Mouse (Mus musculus): ENCODE data around the gene Lhx4. TPM values are rescaled to one million over a fixed set of nuclear protein-coding genes. Genes with fewer than 3 reads are reported as not detected.

Lhx4 gene
- polyA plus RNA-seq, 1 experiment, result not detected

DNA sequence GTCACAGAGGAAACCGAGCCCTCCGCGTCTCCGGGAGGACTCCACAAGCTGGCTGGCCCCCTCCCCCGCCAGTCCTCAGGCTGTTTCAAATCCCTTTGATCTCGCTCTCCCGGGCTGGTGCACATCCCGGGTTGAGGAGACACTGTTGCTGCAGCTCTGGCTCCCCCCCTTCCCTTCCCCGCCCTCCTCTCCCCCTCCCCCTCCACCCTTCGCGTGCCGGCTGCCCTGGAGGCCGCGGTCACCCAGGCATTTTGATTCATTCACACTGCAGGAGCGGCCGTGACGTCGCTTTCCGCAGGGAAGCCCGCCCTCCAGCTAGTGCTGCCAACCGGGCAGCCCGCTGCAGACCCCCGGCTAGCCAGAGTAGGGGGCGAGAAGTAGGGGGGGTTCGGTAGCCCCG lies 9.5 kb downstream of the Lhx4 start:
- H3K27ac ChIP-seq (ENCODE audit: insufficient read depth, low read depth, low read length), result no peak overlapping the region
- 1% methylated on average over 26 of the region's 26 CpGs for WGBS
- H3K27me3 ChIP-seq (ENCODE audit: control insufficient read depth, insufficient read depth, low read length), result peaks cover 57% of the 10 kb centered on the region

DNA sequence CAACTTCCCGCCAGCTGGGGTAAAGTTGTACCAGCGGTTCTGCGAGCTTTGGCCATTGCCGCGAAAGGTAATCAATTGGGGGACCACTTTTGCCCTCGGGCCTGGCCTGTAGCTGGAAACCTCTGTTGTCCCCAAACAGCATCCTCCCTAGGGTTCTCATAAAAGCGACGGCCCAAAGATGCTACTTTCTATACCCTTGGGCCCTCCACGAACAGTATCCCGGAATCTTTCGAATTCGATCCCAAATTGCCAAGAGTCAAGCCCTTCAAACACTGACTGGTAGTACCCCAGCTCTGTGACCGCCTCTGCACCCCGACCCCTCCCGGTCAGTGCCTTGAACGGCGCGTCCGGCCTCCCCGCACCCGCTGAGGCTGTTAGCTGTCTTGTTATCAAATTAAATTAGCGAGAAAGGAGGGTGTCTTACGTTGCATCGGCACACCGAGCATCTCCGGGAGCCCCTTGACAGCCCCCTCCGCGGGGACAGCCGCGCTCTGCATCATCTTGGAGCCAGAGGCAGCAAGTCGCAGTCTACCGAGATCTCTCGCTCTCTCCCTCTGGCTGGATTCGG lies 10.0 kb downstream of the Lhx4 start:
- Histone ChIP-seq H3K27me3 (ENCODE audit: control insufficient read depth, insufficient read depth, low read length) (peaks cover 62% of the 10 kb centered on the region), H3K4me1 (ENCODE audit: control insufficient read depth, insufficient read depth, insufficient read length, low read length) (peaks cover 9% of the 10 kb centered on the region), H3K27ac (ENCODE audit: insufficient read depth, low read depth, low read length) (no peak overlapping the region), H3K4me3 (ENCODE audit: low read depth, low read length) (peak overlapping the region; percentile 54; the same call in 1 of the 2 replicates), H3K36me3 (ENCODE audit: control insufficient read depth, insufficient read depth, low read length) (no peaks in the 10 kb centered on the region)
- TF ChIP-seq POLR2A (IDR thresholded peaks at IDR 0.05; ENCODE audit: low read depth, low read length) (no peak), CTCF (IDR thresholded peaks at IDR 0.05; ENCODE audit: extremely low read depth, insufficient read length, insufficient replicate concordance, low read depth, low read length) (no peak)
- 2% methylated on average over 34 of the region's 34 CpGs for WGBS

More for the DNA sequence above, 9.5 kb downstream of the Lhx4 start:
- Histone ChIP-seq H3K4me1 (ENCODE audit: control insufficient read depth, insufficient read depth, insufficient read length, low read length) (peaks cover 9% of the 10 kb centered on the region), H3K36me3 (ENCODE audit: control insufficient read depth, insufficient read depth, low read length) (no peaks in the 10 kb centered on the region), H3K4me3 (ENCODE audit: low read depth, low read length) (peak overlapping the region; percentile 54)
- TF ChIP-seq CTCF (IDR thresholded peaks at IDR 0.05; ENCODE audit: extremely low read depth, insufficient read length, insufficient replicate concordance, low read depth, low read length) (no peak), POLR2A (IDR thresholded peaks at IDR 0.05; ENCODE audit: low read depth, low read length) (no peak)

DNA sequence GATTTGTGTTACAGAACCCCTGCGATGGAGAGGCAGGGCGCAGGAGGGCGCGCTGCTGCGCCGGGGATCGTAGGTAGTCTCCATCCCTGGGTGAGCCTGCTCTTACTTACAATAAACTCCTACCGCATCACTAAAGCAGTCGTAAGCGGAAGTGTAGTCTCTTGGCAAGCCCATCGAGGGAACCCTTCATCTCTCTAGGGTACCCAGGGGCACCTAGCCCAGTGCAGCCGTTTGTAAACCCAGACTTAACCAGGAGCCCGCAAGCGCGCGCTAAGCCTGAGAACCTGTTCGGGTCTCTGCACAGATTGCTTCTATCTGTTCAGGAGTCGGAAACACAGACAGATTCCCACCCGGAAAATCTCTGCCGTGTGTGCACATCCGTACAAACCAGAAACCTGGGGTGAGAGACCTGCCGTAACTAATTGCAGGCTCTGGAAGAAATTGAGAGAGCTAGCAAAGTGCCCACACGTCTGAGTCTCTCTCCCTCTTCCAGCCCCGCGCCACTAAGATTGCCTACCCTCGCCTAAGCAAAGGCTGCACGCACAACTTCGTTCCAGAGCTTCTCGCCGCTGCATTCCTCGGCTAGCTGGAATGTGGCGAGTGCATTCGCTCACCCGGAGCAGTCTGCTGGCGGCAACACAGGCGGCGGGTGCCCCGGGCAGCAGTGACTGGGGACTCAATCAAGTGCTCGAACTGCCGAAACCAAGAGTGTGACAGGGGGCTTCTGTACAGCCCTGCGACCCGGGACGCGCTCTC lies 10.7 kb downstream of the Lhx4 start:
- no peak overlapping the region for H3K27ac ChIP-seq (ENCODE audit: insufficient read depth, low read depth, low read length)
- no peak for TF ChIP-seq POLR2A (IDR thresholded peaks at IDR 0.05; ENCODE audit: low read depth, low read length)
- no peak for TF ChIP-seq CTCF (IDR thresholded peaks at IDR 0.05; ENCODE audit: extremely low read depth, insufficient read length, insufficient replicate concordance, low read depth, low read length)
- H3K27me3 ChIP-seq (ENCODE audit: control insufficient read depth, insufficient read depth, low read length), result peaks cover 62% of the 10 kb centered on the region
- WGBS, result 2% methylated on average over 44 of the region's 44 CpGs
- peak overlapping the region; percentile 54; the same call in 1 of the 2 replicates for H3K4me3 ChIP-seq (ENCODE audit: low read depth, low read length)
- H3K36me3 ChIP-seq (ENCODE audit: control insufficient read depth, insufficient read depth, low read length), result no peaks in the 10 kb centered on the region
- H3K4me1 ChIP-seq (ENCODE audit: control insufficient read depth, insufficient read depth, insufficient read length, low read length), result peaks cover 9% of the 10 kb centered on the region

DNA sequence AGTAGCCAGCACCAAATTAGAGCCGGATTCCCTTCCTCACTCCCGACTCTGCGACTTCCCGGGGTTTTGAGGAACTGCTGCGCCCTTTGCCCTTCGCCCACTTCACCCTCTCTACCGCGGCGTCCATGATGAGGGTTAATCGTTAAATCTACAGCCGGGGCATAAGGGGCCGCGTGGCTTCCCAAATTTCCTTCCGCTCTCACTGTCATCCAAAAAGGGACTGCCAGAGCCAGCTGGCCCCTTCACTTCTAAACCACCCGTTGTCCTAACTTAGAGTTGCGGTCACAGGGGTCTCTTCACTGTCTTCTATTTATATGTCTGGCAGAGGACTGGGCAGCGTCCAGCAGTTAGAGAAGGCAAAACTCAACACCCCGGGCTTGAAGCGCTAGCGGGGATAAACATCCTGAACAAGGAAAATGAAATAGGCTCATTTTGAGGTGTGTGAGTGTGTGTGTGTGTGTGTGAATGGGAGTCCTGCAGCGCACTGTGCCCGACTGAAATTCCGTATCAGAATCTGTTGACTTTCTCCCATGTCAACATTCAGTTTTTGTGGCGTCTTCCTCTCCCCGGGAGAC lies 13.6 kb downstream of the Lhx4 start:
- no peak overlapping the region for H3K4me3 ChIP-seq (ENCODE audit: low read depth, low read length)
- H3K27me3 ChIP-seq (ENCODE audit: control insufficient read depth, insufficient read depth, low read length), result peaks cover 73% of the 10 kb centered on the region
- H3K36me3 ChIP-seq (ENCODE audit: control insufficient read depth, insufficient read depth, low read length), result no peaks in the 10 kb centered on the region
- WGBS, result 2% methylated on average over 25 of the region's 25 CpGs
- H3K27ac ChIP-seq (ENCODE audit: insufficient read depth, low read depth, low read length), result no peak overlapping the region
- TF ChIP-seq POLR2A (IDR thresholded peaks at IDR 0.05; ENCODE audit: low read depth, low read length), result no peak
- peaks cover 9% of the 10 kb centered on the region for H3K4me1 ChIP-seq (ENCODE audit: control insufficient read depth, insufficient read depth, insufficient read length, low read length)

DNA sequence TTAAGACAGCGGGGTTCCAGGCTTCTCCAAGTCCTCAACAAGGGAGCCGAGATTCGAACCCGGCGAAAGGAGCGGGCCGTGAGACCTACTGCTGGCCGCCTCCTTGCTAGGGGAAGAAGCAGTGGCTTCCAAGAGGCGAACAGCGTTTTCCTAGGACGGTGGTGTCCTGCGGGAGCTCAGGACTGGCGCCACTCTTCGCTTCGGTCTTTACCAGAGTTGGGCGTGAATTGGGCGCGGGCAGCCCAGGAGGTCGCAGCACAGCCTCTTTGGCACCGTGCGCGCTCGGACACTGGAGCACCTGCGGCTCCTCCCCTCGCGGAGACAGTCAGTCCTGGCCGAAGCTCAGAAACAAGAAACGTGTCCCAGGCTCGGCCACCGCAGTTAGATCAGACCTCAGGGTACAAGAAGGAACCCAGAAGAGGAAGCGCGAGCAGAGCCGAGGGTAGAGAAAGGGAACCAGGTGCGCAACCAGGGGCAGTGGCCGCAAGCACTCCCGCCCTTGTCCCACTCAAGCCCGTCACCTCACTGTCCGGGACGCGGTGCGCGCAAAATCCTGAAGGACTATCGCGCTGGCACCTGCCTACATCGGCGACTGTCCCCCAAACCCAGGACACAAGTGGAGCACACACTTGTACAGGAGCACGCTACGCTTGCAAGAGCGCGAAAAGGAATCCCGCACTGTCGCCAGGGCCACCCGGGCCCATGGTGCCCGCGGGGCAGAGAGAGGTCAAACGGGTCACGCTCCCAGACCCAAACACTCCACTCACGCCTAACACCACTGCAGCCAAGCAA lies 14.3 kb downstream of the Lhx4 start:
- peaks cover 2% of the 10 kb centered on the region; the same call in 1 of the 2 replicates for H3K4me1 ChIP-seq (ENCODE audit: control insufficient read depth, insufficient read depth, insufficient read length, low read length)
- no peaks in the 10 kb centered on the region for H3K36me3 ChIP-seq (ENCODE audit: control insufficient read depth, insufficient read depth, low read length)
- H3K27ac ChIP-seq (ENCODE audit: insufficient read depth, low read depth, low read length), result no peak overlapping the region
- peaks cover 70% of the 10 kb centered on the region for H3K27me3 ChIP-seq (ENCODE audit: control insufficient read depth, insufficient read depth, low read length)
- 0 out of 2 replicates have a peak overlapping the region, but pooled peaks have one; percentile 1 for H3K4me3 ChIP-seq (ENCODE audit: low read depth, low read length)
- no peak for TF ChIP-seq CTCF (IDR thresholded peaks at IDR 0.05; ENCODE audit: extremely low read depth, insufficient read length, insufficient replicate concordance, low read depth, low read length)
- TF ChIP-seq POLR2A (IDR thresholded peaks at IDR 0.05; ENCODE audit: low read depth, low read length), result no peak
- WGBS, result 3% methylated on average over 58 of the region's 58 CpGs

DNA sequence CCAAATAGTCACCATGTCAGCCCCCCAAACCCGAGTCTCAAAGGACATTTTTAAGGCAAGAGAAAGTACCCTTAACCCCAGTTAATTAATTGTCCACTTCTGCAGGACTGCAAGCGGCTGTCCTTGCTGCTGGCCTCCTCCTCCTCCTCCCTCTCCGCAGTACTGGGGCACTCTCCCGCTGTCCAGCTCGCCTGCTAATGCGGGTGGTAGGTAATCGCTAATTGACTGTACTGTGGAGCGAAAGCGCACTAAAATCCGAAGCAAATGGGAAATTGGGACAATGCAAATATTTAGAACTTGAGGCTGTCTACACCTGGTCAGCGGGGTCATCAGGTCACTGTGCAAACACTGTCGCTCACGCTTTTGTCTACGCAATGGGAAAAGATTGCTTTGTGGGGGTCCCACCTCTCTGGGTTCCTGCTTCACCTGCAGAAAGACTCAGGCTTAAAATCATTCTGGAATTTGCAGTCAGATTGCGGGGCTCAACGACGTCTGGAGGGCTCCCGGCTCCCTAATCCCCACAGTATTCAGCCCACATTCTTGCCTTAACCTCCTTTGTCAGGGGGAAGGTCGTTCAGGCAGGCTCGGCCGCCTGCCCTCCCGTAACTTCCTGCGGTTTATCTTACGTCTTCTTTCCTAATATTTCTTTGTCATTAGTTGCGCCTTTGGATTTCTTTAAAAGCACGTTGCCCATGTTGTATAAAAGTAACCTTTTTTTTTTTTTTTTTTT lies 15.2 kb downstream of the Lhx4 start:
- peaks cover 2% of the 10 kb centered on the region; the same call in 1 of the 2 replicates for H3K4me1 ChIP-seq (ENCODE audit: control insufficient read depth, insufficient read depth, insufficient read length, low read length)
- WGBS, result 5% methylated on average over 26 of the region's 26 CpGs
- H3K4me3 ChIP-seq (ENCODE audit: low read depth, low read length), result no peak overlapping the region
- TF ChIP-seq POLR2A (IDR thresholded peaks at IDR 0.05; ENCODE audit: low read depth, low read length), result no peak
- no peak for TF ChIP-seq CTCF (IDR thresholded peaks at IDR 0.05; ENCODE audit: extremely low read depth, insufficient read length, insufficient replicate concordance, low read depth, low read length)
- peaks cover 69% of the 10 kb centered on the region for H3K27me3 ChIP-seq (ENCODE audit: control insufficient read depth, insufficient read depth, low read length)
- H3K27ac ChIP-seq (ENCODE audit: insufficient read depth, low read depth, low read length), result no peak overlapping the region
- no peaks in the 10 kb centered on the region for H3K36me3 ChIP-seq (ENCODE audit: control insufficient read depth, insufficient read depth, low read length)
